Mouse (Mus musculus) cerebellum, adult 2 months (tissue): ENCODE results near the gene Sat2. TPM values are rescaled to one million over a fixed set of nuclear protein-coding genes. Genes with fewer than 3 reads are reported as not detected.
A peak's percentile ranks its signal among the peaks of the same experiment; 100 is the strongest.

ENCODE experiments used
- DNase-seq, 2 experiments: peaks; one replicate each; pipeline ENCODE4 v3.0.0; 2021
- H3K27ac ChIP-seq: fragments of 200-500 bp; 2 replicates; pipeline ENCODE4 v1.5.1; 2012; ENCODE audit warnings: low read length, control low read depth, inconsistent platforms; ENCODE audit not compliant: insufficient read depth
- H3K27me3 ChIP-seq: fragments of 200-500 bp; 2 replicates; pipeline ENCODE4 v1.6.1; 2012; ENCODE audit warnings: inconsistent platforms, mild to moderate bottlenecking, low read length, moderate library complexity; ENCODE audit not compliant: control insufficient read depth, insufficient read depth
- H3K4me1 ChIP-seq: fragments of 200-500 bp; 2 replicates; pipeline ENCODE4 v1.6.1; 2011; ENCODE audit warnings: low read length; ENCODE audit not compliant: control insufficient read depth, insufficient read depth
- H3K4me3 ChIP-seq: fragments of 200-500 bp; replicated peaks from 2 replicates; pipeline ENCODE3; 2011; ENCODE audit warnings: mild to moderate bottlenecking, low read depth, low read length, control low read depth; ENCODE audit not compliant: insufficient read depth
- CTCF ChIP-seq: fragments of 200-500 bp; IDR thresholded peaks from 2 replicates; pipeline ENCODE4 v1.5.1; 2011; ENCODE audit warnings: low read depth, mild to moderate bottlenecking, control low read depth, low read length, moderate library complexity, borderline replicate concordance; ENCODE audit not compliant: insufficient read depth
- POLR2A ChIP-seq: fragments of 200-500 bp; IDR thresholded peaks from 2 replicates; pipeline ENCODE4 v1.6.1; 2011; ENCODE audit warnings: low read length, control low read depth, borderline replicate concordance; ENCODE audit not compliant: insufficient read depth
- WGBS: fragments of 180-500 bp; shearing (Covaris S2); methylation state at CpG from one replicate; pipeline ENCODE4 v1.1.7; 2018; 5-methylcytosine and 5-hydroxymethylcytosine counted together
- polyA plus RNA-seq: library from polyadenylated mRNA; depleted of rRNA; stranded (reverse); fragments of >200 nt; gene quantifications from 2 replicates; pipeline ENCODE4 v1.2.3, GENCODE M21; 2012

The Sat2 gene
- polyA plus RNA-seq, 1 experiment, result 32.4 TPM

GRCm38 (mm10) chr11:69604347-69604746 is 17.5 kb upstream of the Sat2 start:
- Histone ChIP-seq H3K4me3 (peak overlapping the region; percentile 78), H3K27me3 (no peaks in the 10 kb centered on the region), H3K4me1 (peaks cover 28% of the 10 kb centered on the region), H3K27ac (peak overlapping the region; percentile 97)
- TF ChIP-seq POLR2A, result no peak
- TF ChIP-seq CTCF, result no peak
- peak; percentile 45 to 57 for DNase-seq
- WGBS, result 8% methylated on average over 3 of the region's 3 CpGs

GRCm38 (mm10) chr11:69604795-69605664 is 16.8 kb upstream of the Sat2 start:
- peak; percentile 90 to 91 for DNase-seq
- Histone ChIP-seq H3K27ac (peak overlapping the region; percentile 97), H3K27me3 (no peaks in the 10 kb centered on the region), H3K4me1 (peaks cover 23% of the 10 kb centered on the region), H3K4me3 (peak overlapping the region; percentile 78)
- WGBS, result 1% methylated on average over 73 of the region's 73 CpGs
- no peak for TF ChIP-seq CTCF
- TF ChIP-seq POLR2A, result peak; percentile 54; the same call in 1 of the 2 replicates

- H3K4me3 ChIP-seq, result peak within 1 kb of the TSS; percentile 78
- peaks cover 15% of the 10 kb centered on the region for H3K4me1 ChIP-seq
- H3K27me3 ChIP-seq, result no peaks in the 10 kb centered on the region
- DNase-seq, result peak; percentile 94 to 95
- H3K27ac ChIP-seq, result peak within 1 kb of the TSS; percentile 97
- TF ChIP-seq POLR2A, result peak; percentile 99
- no peak for TF ChIP-seq CTCF
- WGBS, result 2% methylated on average over 32 of the region's 32 CpGs
These were observed 15.9 kb upstream of the Sat2 start, which contains the start of gene Atp1b2 for GRCm38 (mm10) chr11:69605726-69606490. Gene Atp1b2 (minus strand): TSS chr11:69605942.

GRCm38 (mm10) chr11:69606491-69606795 is 15.4 kb upstream of the Sat2 start:
- peak in 1 of 2 experiments; percentile 36 for DNase-seq
- 89% methylated on average over 2 of the region's 2 CpGs for WGBS
- no peak overlapping the region for H3K4me3 ChIP-seq
- H3K27me3 ChIP-seq, result no peaks in the 10 kb centered on the region
- no peak for TF ChIP-seq CTCF
- no peak for TF ChIP-seq POLR2A
- H3K4me1 ChIP-seq, result peaks cover 10% of the 10 kb centered on the region
- H3K27ac ChIP-seq, result no peak overlapping the region

- DNase-seq, result no peak
- WGBS, result 84% methylated on average over 2 of the region's 2 CpGs
- H3K27ac ChIP-seq, result no peak overlapping the region
- no peaks in the 10 kb centered on the region for H3K27me3 ChIP-seq
- TF ChIP-seq POLR2A (no peak), CTCF (no peak)
- peaks cover 7% of the 10 kb centered on the region for H3K4me1 ChIP-seq
- no peak overlapping the region for H3K4me3 ChIP-seq
These were observed 15.0 kb upstream of the Sat2 start for GRCm38 (mm10) chr11:69606832-69607231.

- TF ChIP-seq CTCF (no peak), POLR2A (no peak)
- 90% methylated on average over 3 of the region's 3 CpGs for WGBS
- no peaks in the 10 kb centered on the region for H3K27me3 ChIP-seq
- no peak for DNase-seq
- no peaks in the 10 kb centered on the region; the same call in 1 of the 2 replicates for H3K4me1 ChIP-seq
- H3K4me3 ChIP-seq, result no peak overlapping the region
- H3K27ac ChIP-seq, result no peak overlapping the region
These were observed 13.3 kb upstream of the Sat2 start for GRCm38 (mm10) chr11:69608525-69608924.

GRCm38 (mm10) chr11:69609416-69609815 is 12.4 kb upstream of the Sat2 start:
- 70% methylated on average over 7 of the region's 7 CpGs for WGBS
- no peaks in the 10 kb centered on the region for H3K27me3 ChIP-seq
- H3K4me3 ChIP-seq, result no peak overlapping the region
- TF ChIP-seq CTCF (no peak), POLR2A (no peak)
- H3K4me1 ChIP-seq, result 0 out of 2 replicates have a peak, but pooled peaks cover 2% of the 10 kb centered on the region
- H3K27ac ChIP-seq, result no peak overlapping the region
- no peak for DNase-seq
